Mouse (Mus musculus) lung, postnatal 0 days (tissue): Measurements from ENCODE around the gene Rnf149. TPM values are rescaled to one million over a fixed set of nuclear protein-coding genes. Genes with fewer than 3 reads are reported as not detected.
"Not testable (repeated sequence)": the region's sequence is repeated elsewhere in the genome, so short reads cannot be mapped to it uniquely, and the experiment has no call there.

Source experiments
- ATAC-seq: fragments of 200-750 bp; cut with Nextera tagmentation; 2 replicates; pipeline ENCODE4 v1.8.0; 2017; ENCODE audit warnings: moderate library complexity
- DNase-seq: peaks from one replicate; pipeline ENCODE4 v3.0.0-alpha.2; 2016; ENCODE audit warnings: low spot score
- H3K27ac ChIP-seq: fragments of 300-500 bp; sonication (generic); 2 replicates; pipeline ENCODE4 v1.5.1; 2014; ENCODE audit warnings: antibody characterized with exemption, mild to moderate bottlenecking, low read length, mixed read lengths
- H3K27me3 ChIP-seq: fragments of 300-500 bp; sonication (generic); replicated peaks from 2 replicates; pipeline ENCODE4 v1.6.1; 2014; ENCODE audit warnings: low read length, mixed read lengths; ENCODE audit not compliant: insufficient read depth
- H3K36me3 ChIP-seq: fragments of 300-500 bp; sonication (generic); 2 replicates; pipeline ENCODE4 v1.6.1; 2014; ENCODE audit warnings: low read length, mixed read lengths; ENCODE audit not compliant: insufficient read depth
- H3K4me1 ChIP-seq: fragments of 300-500 bp; sonication (generic); 2 replicates; pipeline ENCODE4 v1.6.1; 2014; ENCODE audit warnings: antibody characterized with exemption, low read depth, low read length, mixed read lengths; ENCODE audit not compliant: insufficient read depth
- H3K4me2 ChIP-seq: fragments of 300-500 bp; sonication (generic); replicated peaks from 2 replicates; pipeline ENCODE4 v1.6.1; 2014; ENCODE audit warnings: low read depth, mild to moderate bottlenecking, low read length, moderate library complexity, mixed read lengths
- H3K4me3 ChIP-seq: fragments of 300-500 bp; sonication (generic); 2 replicates; pipeline ENCODE4 v1.5.1; 2014; ENCODE audit warnings: low read depth, low read length
- H3K9ac ChIP-seq: fragments of 300-500 bp; sonication (generic); replicated peaks from 2 replicates; pipeline ENCODE4 v1.6.1; 2014; ENCODE audit warnings: low read depth, mild to moderate bottlenecking
- H3K9me3 ChIP-seq: fragments of 300-500 bp; sonication (generic); 2 replicates; pipeline ENCODE4 v1.6.1; 2016; ENCODE audit warnings: low read length, mixed read lengths
- CTCF ChIP-seq: IDR thresholded peaks from 2 replicates; pipeline ENCODE4 v1.5.1; 2016; ENCODE audit warnings: antibody characterized with exemption, mild to moderate bottlenecking
- EP300 ChIP-seq: IDR thresholded peaks from 2 replicates; pipeline ENCODE4 v1.6.1; 2016; ENCODE audit warnings: antibody characterized with exemption, mild to moderate bottlenecking, control low read depth
- whole genome bisulfite sequencing: fragments of 180-500 bp; shearing (Covaris S2); extraction: QIAGEN DNeasy Blood & Tissue Kit; methylation state at CpG from one replicate; pipeline ENCODE4 v1.1.7; 2014; 5-methylcytosine and 5-hydroxymethylcytosine counted together
- polyA plus RNA-seq: library from polyadenylated mRNA; unstranded; fragments of >200 nt; fragmentation: Nextera tagmentation; extraction: Ambion mirVana; gene quantifications from 2 replicates; pipeline ENCODE4 v1.2.1, GENCODE M21; 2015

Rnf149 gene
- polyA plus RNA-seq, 1 experiment from 2014 or later: 25.1 TPM

- Histone ChIP-seq H3K36me3 (no peaks in the 10 kb centered on the region), H3K9me3 (no peaks in the 10 kb centered on the region), H3K4me3 (no peak overlapping the region), H3K27me3 (no peaks in the 10 kb centered on the region), H3K4me1 (no peaks in the 10 kb centered on the region), H3K27ac (no peak overlapping the region), H3K4me2 (no peak overlapping the region; the same call in 1 of the 2 replicates), H3K9ac (no peak overlapping the region)
- DNase-seq: peak; percentile 80
- WGBS: 20% methylated on average over 11 of the region's 11 CpGs
- TF ChIP-seq EP300 (no peak), CTCF (peak; percentile 79)
- no peak for ATAC-seq
These were observed 37.5 kb upstream of the Rnf149 start for GRCm38 (mm10) chr1:39614462-39615279.

- TF ChIP-seq EP300 (no peak), CTCF (no peak)
- Histone ChIP-seq H3K27ac (no peak overlapping the region), H3K4me2 (no peak overlapping the region), H3K9me3 (no peaks in the 10 kb centered on the region), H3K4me3 (no peak overlapping the region), H3K4me1 (no peaks in the 10 kb centered on the region), H3K27me3 (no peaks in the 10 kb centered on the region), H3K36me3 (no peaks in the 10 kb centered on the region), H3K9ac (no peak overlapping the region)
- ATAC-seq: no peak
- 77% methylated on average over 3 of the region's 3 CpGs for WGBS
- DNase-seq: no peak
These were observed 35.9 kb upstream of the Rnf149 start for GRCm38 (mm10) chr1:39613061-39613460.

- Histone ChIP-seq H3K36me3 (no peaks in the 10 kb centered on the region), H3K27ac (no peak overlapping the region), H3K4me2 (no peak overlapping the region), H3K9me3 (no peaks in the 10 kb centered on the region), H3K27me3 (no peaks in the 10 kb centered on the region), H3K4me1 (no peaks in the 10 kb centered on the region), H3K9ac (no peak overlapping the region), H3K4me3 (no peak overlapping the region)
- ATAC-seq (no peak), DNase-seq (no peak)
- no peak for TF ChIP-seq CTCF
- TF ChIP-seq EP300: no peak
- WGBS: 75% methylated on average over 5 of the region's 5 CpGs
These were observed 35.3 kb upstream of the Rnf149 start for GRCm38 (mm10) chr1:39612491-39612890.

- WGBS: 25% methylated on average over 8 of the region's 8 CpGs
- no peaks in the 10 kb centered on the region for H3K9me3 ChIP-seq
These were observed 31.3 kb upstream of the Rnf149 start for GRCm38 (mm10) chr1:39608534-39608933.

GRCm38 (mm10) chr1:39602477-39602876, 25.3 kb upstream of the Rnf149 start:
- no peaks in the 10 kb centered on the region for H3K4me1 ChIP-seq
- no peaks in the 10 kb centered on the region for H3K36me3 ChIP-seq
- H3K9ac ChIP-seq: no peak overlapping the region
- 89% methylated on average over 3 of the region's 3 CpGs for WGBS
- no peaks in the 10 kb centered on the region for H3K27me3 ChIP-seq
- ATAC-seq (peak; percentile 37; the same call in 1 of the 2 replicates), DNase-seq (peak; percentile 26)
- H3K9me3 ChIP-seq: no peaks in the 10 kb centered on the region
- TF ChIP-seq CTCF (no peak), EP300 (no peak)
- no peak overlapping the region for H3K4me2 ChIP-seq
- H3K27ac ChIP-seq: no peak overlapping the region
- no peak overlapping the region for H3K4me3 ChIP-seq

More at GRCm38 (mm10) chr1:39608534-39608933, 31.3 kb upstream of the Rnf149 start:
- H3K27ac ChIP-seq: no peak overlapping the region
- no peak overlapping the region for H3K4me3 ChIP-seq
- H3K4me2 ChIP-seq: no peak overlapping the region
- DNase-seq (peak; percentile 9), ATAC-seq (no peak)
- H3K27me3 ChIP-seq: no peaks in the 10 kb centered on the region
- H3K36me3 ChIP-seq: no peaks in the 10 kb centered on the region
- H3K9ac ChIP-seq: no peak overlapping the region
- no peaks in the 10 kb centered on the region for H3K4me1 ChIP-seq
- no peak for TF ChIP-seq EP300

- Histone ChIP-seq H3K9me3 (no peaks in the 10 kb centered on the region), H3K27ac (no peak overlapping the region), H3K9ac (no peak overlapping the region), H3K27me3 (no peaks in the 10 kb centered on the region), H3K4me3 (no peak overlapping the region), H3K36me3 (no peaks in the 10 kb centered on the region), H3K4me2 (no peak overlapping the region), H3K4me1 (no peaks in the 10 kb centered on the region)
- ATAC-seq (no peak), DNase-seq (no peak)
- TF ChIP-seq CTCF (no peak), EP300 (no peak)
- 67% methylated on average over 11 of the region's 11 CpGs for WGBS
These were observed 21.5 kb upstream of the Rnf149 start for GRCm38 (mm10) chr1:39598726-39599125.

GRCm38 (mm10) chr1:39597135-39597534, 19.9 kb upstream of the Rnf149 start:
- not testable (repeated sequence) for H3K4me3 ChIP-seq, H3K9me3 ChIP-seq, H3K4me2 ChIP-seq, ATAC-seq, H3K4me1 ChIP-seq, H3K27me3 ChIP-seq, H3K27ac ChIP-seq, H3K36me3 ChIP-seq, DNase-seq, H3K9ac ChIP-seq
- WGBS: 90% methylated on average over 9 of the region's 9 CpGs
